Mouse (Mus musculus): ENCODE results near the gene Lrrtm3. TPM values are rescaled to one million over a fixed set of nuclear protein-coding genes. Genes with fewer than 3 reads are reported as not detected.

The Lrrtm3 gene
- total RNA-seq (2015; ENCODE audit: low replicate concordance), result not detected in 2 replicates
- total RNA-seq (2017; ENCODE audit: low replicate concordance), result not detected in 2 replicates

- no peak for ATAC-seq (replicated peaks; ENCODE audit: low FRiP score, poor library complexity, severe bottlenecking)
Observed at GRCm38 (mm10) chr10:64089680-64090460, at the start of gene Lrrtm3. Gene Lrrtm3 (minus strand): TSS chr10:64090277.

DNA sequence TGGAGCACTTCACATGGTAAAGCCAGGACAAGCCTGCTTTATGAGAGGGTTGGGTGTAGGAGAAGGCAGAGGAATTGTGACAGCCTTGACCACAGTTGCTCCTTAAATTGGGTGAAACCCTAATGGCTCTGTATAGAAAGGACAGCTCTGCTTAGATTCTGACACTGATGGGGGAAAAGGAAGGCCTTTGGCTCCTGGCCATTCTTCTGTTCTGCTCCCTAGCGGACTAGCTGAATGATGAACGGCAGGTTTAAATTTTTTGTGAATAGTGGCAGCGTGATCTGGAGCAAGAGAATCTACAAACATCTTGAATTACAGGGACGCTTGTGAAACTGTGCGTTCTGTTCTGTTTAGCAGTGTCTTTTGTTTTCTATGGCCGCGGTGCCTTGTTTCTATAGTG lies 45.4 kb upstream of the Lrrtm3 start:
- no peak for ATAC-seq (replicated peaks; ENCODE audit: low FRiP score, poor library complexity, severe bottlenecking)

DNA sequence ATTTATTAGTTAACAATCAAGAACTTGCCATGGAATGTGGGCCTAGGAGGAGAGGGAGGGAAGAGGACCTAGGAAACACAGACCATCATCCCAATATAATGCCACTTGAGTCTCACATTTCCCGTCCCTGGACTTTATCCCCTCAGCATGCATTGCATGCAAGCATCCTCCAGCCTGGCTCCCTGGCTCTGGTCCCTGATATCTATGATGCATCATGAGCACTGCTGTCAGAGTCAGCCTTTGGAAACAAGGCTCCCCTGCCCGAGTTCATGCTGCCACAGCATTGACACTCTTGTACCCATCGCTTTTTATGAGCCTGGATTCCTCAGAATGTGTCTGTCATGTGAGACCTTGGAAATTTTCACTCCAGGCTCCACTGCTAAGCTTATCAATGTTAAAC lies 43.4 kb upstream of the Lrrtm3 start:
- no peak for ATAC-seq (replicated peaks; ENCODE audit: low FRiP score, poor library complexity, severe bottlenecking)

DNA sequence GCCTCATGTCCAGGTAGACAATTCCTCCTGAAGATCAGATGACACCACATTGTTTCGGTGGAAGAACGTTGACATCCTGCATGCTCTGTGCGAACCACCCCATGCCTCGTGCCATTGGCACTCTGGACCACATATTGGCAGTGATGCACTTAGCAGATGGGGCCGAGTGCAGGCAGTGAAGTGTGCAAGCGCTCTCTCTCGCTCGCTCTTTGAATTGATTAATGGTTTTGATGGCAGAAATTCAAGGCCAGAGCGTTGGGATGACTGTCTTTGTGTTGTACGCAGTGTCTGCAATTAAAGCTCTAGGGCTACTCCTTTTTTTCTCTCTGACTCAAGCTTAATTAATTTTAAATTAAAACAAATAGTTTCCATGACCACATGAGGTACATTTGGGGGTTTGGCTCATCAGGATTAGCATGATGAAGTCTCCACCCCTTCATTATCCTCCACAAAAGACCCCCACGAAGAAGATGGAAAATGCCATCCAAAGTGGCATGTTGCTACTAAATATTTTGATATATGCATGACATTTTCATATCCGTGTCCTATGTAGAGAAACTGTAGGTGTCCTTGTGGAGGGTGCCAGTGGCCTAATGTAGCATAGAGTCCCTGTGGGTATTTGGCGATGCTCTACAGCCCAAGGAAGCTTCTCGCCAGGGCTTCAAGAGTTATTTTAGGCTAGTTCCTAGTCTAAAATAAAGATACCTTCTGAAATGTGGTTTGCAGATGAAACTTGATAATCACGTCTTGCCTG lies 40.5 kb upstream of the Lrrtm3 start:
- no peak for ATAC-seq (replicated peaks; ENCODE audit: low FRiP score, poor library complexity, severe bottlenecking)

DNA sequence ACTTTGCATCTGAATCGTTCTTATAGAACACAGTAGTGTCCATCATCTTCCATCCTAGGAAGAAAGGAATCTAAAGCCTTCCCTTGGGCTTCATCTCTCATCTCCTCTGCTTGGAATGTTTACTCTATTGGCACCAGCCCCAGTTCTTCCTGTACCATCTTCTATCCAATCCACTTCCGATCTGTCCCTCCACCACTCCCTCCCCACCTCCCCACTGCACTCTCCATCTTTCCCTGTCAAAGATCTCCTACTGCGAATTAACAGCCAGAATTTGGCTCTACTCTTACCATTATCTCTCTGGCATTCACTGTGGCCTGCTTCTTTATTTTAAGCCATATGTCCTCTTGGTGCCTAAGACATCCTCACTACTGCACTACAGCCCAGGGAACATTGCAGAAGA lies 28.8 kb upstream of the Lrrtm3 start:
- ATAC-seq (replicated peaks; ENCODE audit: low FRiP score, poor library complexity, severe bottlenecking), result no peak

DNA sequence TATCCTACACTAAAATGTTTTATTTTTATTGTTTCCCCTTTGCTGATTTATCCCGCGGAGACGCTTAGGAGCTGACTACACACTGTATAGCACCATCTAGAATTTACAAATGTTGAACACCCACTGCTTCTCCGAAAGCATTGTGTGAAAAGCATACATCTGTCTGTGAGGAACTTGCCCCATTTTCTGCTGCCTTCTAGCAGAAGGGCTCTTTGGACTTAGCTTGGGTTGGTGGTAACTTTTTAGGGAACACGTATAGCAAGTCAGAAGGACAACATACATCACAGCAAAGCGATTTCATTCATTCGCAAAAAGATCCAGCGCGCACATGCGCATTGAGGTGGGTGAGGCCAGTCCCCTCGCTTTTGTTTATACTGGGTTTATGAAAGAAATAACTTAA lies 25.2 kb upstream of the Lrrtm3 start:
- ATAC-seq (replicated peaks; ENCODE audit: low FRiP score, poor library complexity, severe bottlenecking), result no peak

- no peak for ATAC-seq (replicated peaks; ENCODE audit: low FRiP score, poor library complexity, severe bottlenecking)
Observed at GRCm38 (mm10) chr10:64096532-64096931, 6.5 kb upstream of the Lrrtm3 start.

DNA sequence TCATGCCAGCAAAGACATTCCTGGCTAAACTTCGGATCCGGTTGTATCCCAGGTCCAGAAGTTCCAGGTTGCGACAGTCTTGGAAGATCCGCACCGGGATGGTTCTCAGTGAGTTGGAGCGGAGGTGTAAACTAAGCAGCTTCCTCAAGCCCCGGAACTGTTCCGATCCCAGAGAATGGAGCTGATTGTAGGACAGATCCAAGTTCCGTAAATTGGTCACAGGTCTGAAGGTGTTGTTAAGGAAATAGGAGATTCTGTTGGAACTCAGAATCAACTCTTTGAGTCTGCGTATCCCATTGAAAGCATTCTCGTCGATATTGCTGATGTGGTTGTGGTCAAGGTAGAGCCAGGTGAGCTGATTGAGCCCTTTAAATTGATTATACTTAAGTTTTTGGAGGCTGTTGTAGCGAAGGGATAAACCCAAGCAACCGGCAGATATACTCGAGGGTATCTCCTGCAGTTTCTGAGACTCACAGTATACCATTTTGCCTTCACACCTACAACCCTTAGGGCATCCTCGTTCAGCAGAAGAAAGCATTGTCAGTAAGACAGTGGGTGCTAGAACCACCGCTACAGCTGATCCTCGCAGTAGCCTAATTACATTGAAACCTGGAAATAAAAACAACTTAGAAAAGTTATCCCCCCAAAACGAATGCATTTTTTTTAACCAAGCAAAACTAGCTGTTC lies 1.2 kb downstream of the Lrrtm3 start:
- no peak for ATAC-seq (replicated peaks; ENCODE audit: low FRiP score, poor library complexity, severe bottlenecking)

GRCm38 (mm10) chr10:64087936-64088773 lies 1.9 kb downstream of the Lrrtm3 start:
- ATAC-seq (replicated peaks; ENCODE audit: low FRiP score, poor library complexity, severe bottlenecking), result no peak

GRCm38 (mm10) chr10:64087521-64087920 lies 2.6 kb downstream of the Lrrtm3 start:
- no peak for ATAC-seq (replicated peaks; ENCODE audit: low FRiP score, poor library complexity, severe bottlenecking)

GRCm38 (mm10) chr10:64086567-64087391 lies 3.3 kb downstream of the Lrrtm3 start:
- no peak for ATAC-seq (replicated peaks; ENCODE audit: low FRiP score, poor library complexity, severe bottlenecking)

DNA sequence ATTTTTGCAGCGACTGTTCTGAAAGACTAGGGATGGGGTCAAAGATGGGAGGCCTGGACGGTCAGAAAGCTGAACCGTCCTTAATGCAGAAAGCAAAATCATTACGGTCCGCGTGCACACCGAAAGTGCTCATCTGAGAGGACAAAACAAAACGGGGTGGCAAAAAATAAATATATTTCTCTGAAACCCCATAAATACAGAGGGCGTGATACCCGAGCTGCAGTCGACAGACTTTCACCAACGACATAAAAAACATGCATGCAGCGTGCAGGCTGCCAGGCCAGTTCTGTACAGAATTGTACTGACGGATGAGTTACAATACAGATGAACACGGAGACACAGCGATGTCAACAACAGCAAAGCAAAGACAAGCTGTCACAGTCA lies 3.9 kb downstream of the Lrrtm3 start:
- ATAC-seq (replicated peaks; ENCODE audit: low FRiP score, poor library complexity, severe bottlenecking), result no peak

DNA sequence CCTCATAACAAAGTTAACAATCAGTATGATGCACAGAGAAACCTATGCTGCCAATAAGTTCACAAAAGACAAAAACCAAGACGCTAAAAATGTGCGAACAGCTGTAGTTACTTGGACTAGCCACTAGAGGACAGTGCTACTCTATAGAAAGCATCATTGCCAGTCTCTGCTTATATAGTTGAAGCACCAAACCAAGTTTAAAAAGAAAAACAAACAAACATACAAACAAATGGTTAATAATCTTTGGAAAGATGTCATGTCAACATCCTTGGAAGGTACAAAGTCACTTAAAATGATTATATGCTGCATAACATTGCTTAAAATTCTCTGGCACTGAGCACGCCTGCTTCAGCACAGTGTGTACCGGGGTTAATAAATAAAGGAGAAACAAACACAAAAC lies 5.6 kb downstream of the Lrrtm3 start:
- ATAC-seq (replicated peaks; ENCODE audit: low FRiP score, poor library complexity, severe bottlenecking), result no peak

GRCm38 (mm10) chr10:64083813-64084212 lies 6.3 kb downstream of the Lrrtm3 start:
- no peak for ATAC-seq (replicated peaks; ENCODE audit: low FRiP score, poor library complexity, severe bottlenecking)

DNA sequence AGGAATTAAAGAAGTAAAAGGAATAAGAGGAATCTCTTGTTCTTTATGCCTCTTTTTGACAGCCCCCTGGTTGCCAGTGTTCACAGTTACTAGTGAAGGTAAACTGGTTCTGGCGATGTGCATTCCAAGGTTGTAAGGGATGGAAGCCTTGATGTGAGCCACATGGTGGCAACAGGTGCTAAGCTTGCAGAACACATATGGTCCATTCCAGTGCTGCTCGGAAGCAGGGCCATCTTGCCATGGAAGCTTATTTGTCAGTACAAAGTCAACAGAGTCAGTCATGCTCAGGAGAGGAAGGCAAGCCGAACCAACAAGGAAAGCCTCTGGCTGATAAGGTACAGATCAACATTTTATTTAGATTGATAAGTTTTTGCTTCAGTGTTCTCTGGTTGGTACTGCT lies 7.7 kb downstream of the Lrrtm3 start:
- ATAC-seq (replicated peaks; ENCODE audit: low FRiP score, poor library complexity, severe bottlenecking), result no peak

DNA sequence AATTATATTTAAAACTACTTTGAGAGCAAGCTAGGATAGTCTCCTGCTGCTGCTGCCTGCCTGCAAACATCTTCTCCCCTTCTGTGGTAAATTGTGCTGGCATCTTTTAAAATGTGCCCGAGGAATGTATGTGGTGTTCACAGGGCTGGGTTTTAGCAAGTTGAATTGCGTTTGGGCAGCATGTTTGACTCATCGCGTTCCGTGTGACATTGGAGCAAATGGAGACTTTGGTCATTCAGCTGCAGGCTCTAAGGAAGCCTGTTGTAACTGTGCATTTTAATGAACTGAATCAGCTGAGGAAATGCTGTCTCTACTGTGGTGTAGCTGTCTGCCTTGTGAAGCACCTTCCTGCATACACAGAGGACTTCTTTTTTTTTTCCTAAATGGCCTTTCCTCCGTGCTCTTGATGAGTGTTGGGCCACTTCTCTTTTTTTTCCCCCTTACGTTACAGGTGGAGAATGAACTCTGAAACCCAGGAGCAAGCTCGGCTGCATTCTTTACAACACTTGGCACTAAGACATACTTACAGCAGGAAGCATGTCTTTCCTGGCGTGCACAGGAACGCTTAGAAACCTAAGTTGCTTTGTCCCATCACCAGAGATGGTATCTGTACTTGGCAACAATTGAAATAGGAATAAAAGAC lies 13.5 kb downstream of the Lrrtm3 start:
- ATAC-seq (replicated peaks; ENCODE audit: low FRiP score, poor library complexity, severe bottlenecking), result no peak

- ATAC-seq (replicated peaks; ENCODE audit: low FRiP score, poor library complexity, severe bottlenecking), result no peak
Observed at GRCm38 (mm10) chr10:64075944-64076343, 14.1 kb downstream of the Lrrtm3 start.

DNA sequence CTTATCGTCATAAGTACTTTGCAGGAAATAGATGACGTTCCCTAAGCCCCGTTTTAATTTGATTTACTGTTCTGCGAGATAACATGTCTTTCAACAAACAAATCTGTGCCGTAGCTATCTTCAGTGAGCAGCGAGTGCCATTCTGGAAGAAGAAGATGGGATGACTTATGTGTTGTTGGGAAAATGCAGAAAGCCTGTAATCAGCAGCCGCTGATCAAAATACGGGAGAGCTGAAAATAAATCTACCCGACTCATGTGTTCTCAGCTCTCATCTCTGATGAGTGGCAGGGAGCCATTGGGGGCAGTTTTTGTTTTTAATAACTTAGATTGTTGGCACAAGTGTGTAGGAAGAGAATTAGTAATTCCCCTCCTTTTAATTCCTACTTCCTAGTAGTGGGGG lies 26.4 kb downstream of the Lrrtm3 start:
- ATAC-seq (replicated peaks; ENCODE audit: low FRiP score, poor library complexity, severe bottlenecking), result no peak

GRCm38 (mm10) chr10:64049946-64050345 lies 40.1 kb downstream of the Lrrtm3 start:
- ATAC-seq (replicated peaks; ENCODE audit: low FRiP score, poor library complexity, severe bottlenecking), result no peak

All from erythroid progenitor cell, adult 5-6 weeks (primary cell).